Mouse (Mus musculus): ENCODE measurements around the gene Clec4f.

- TF ChIP-seq TAL1 (IDR thresholded peaks at IDR 0.05; ENCODE audit: low read length) (no peak), GATA1 (IDR thresholded peaks at IDR 0.05; ENCODE audit: low read length) (no peak)
Observed at GRCm38 (mm10) chr6:83616512-83616911, 39.5 kb downstream of the Clec4f start.
